Mouse (Mus musculus) liver, adult 10 weeks (tissue): ENCODE data around the gene Vstm2b. TPM values are rescaled to one million over a fixed set of nuclear protein-coding genes. Genes with fewer than 3 reads are reported as not detected.

ENCODE experiments used
- polyA plus RNA-seq: library from polyadenylated mRNA; stranded (reverse); fragments of 350-450 nt; fragmentation: Illumina TruSeq; extraction: RNeasy Lipid Tissue Mini Kit (QIAGEN cat#74804); gene quantifications from one replicate; pipeline ENCODE4 v1.2.3, GENCODE M21; 2014; ENCODE audit warnings: low read depth, low replicate concordance

Gene Vstm2b
- polyA plus RNA-seq, result not detected

GRCm38 (mm10) chr7:40898096-40898710, at the start of gene Vstm2b:
Gene Vstm2b, plus strand, starts transcription at chr7:40898328.

Other genes starting within 250 kb of the Vstm2b start
- not detected for gene 4930433I11Rik, start 89.2 kb downstream of the Vstm2b start, polyA plus RNA-seq
- not detected for gene Gm4884, start 134.4 kb downstream of the Vstm2b start, polyA plus RNA-seq